Mouse (Mus musculus) heart, embryonic 11.5 days (tissue): ENCODE data around the gene Cmss1. TPM values are rescaled to one million over a fixed set of nuclear protein-coding genes. Genes with fewer than 3 reads are reported as not detected.

Source experiments
- ATAC-seq: fragments of 200-750 bp; cut with Nextera tagmentation; replicated peaks from 2 replicates; pipeline ENCODE4 v1.8.0; 2017; ENCODE audit warnings: moderate library complexity; ENCODE audit not compliant: insufficient number of reproducible peaks, low FRiP score, low TSS enrichment
- H3K27ac ChIP-seq: fragments of 300-500 bp; sonication (generic); 2 replicates; pipeline ENCODE4 v1.5.1; 2014; ENCODE audit warnings: mild to moderate bottlenecking, low read depth, low read length
- H3K27me3 ChIP-seq: fragments of 300-500 bp; sonication (generic); 2 replicates; pipeline ENCODE4 v1.6.1; 2014; ENCODE audit warnings: mild to moderate bottlenecking, low read length, mixed read lengths; ENCODE audit not compliant: control insufficient read depth, insufficient read depth
- H3K36me3 ChIP-seq: fragments of 300-500 bp; sonication (generic); 2 replicates; pipeline ENCODE4 v1.6.1; 2014; ENCODE audit warnings: mild to moderate bottlenecking, low read length, moderate library complexity, mixed read lengths; ENCODE audit not compliant: control insufficient read depth, insufficient read depth
- H3K4me1 ChIP-seq: fragments of 300-500 bp; sonication (generic); 2 replicates; pipeline ENCODE4 v1.6.1; 2014; ENCODE audit warnings: low read length; ENCODE audit not compliant: control insufficient read depth, insufficient read depth
- H3K4me2 ChIP-seq: fragments of 300-500 bp; sonication (generic); 2 replicates; pipeline ENCODE4 v1.6.1; 2014; ENCODE audit warnings: mild to moderate bottlenecking, moderate library complexity
- H3K4me3 ChIP-seq: fragments of 300-500 bp; sonication (generic); 2 replicates; pipeline ENCODE4 v1.5.1; 2014; ENCODE audit warnings: low read depth, low read length
- H3K9ac ChIP-seq: fragments of 300-500 bp; sonication (generic); 2 replicates; pipeline ENCODE4 v1.6.1; 2014; ENCODE audit warnings: mild to moderate bottlenecking, low read depth, low read length, moderate library complexity
- H3K9me3 ChIP-seq: fragments of 300-500 bp; sonication (generic); replicated peaks from 2 replicates; pipeline ENCODE4 v1.6.1; 2016; ENCODE audit warnings: low read length; ENCODE audit not compliant: control insufficient read depth
- WGBS: fragments of 180-500 bp; shearing (Covaris S2); extraction: QIAGEN DNeasy Blood & Tissue Kit; methylation state at CpG from one replicate; pipeline ENCODE4 v1.1.7; 2014; ENCODE audit not compliant: insufficient replicate concordance; 5-methylcytosine and 5-hydroxymethylcytosine counted together
- polyA plus RNA-seq: library from polyadenylated mRNA; unstranded; fragments of >200 nt; fragmentation: Nextera tagmentation; extraction: Ambion mirVana; gene quantifications from 2 replicates; pipeline ENCODE4 v1.2.1, GENCODE M21; 2014

Gene Cmss1
- 34.2 and 36.6 TPM in 2 replicates for polyA plus RNA-seq

GRCm38 (mm10) chr16:57606444-57607227 lies at the start of gene Cmss1:
TSS of gene Cmss1 (minus strand) at chr16:57606864.
- peak within 1 kb of the TSS; percentile 82 for H3K4me2 ChIP-seq
- 0 out of 2 replicates have a peak, but pooled peaks cover 2% of the 10 kb centered on the region for H3K4me1 ChIP-seq
- peak within 1 kb of the TSS; percentile 54; the same call in 1 of the 2 replicates for H3K27ac ChIP-seq
- no peaks in the 10 kb centered on the region for H3K9me3 ChIP-seq
- H3K4me3 ChIP-seq = peak within 1 kb of the TSS; percentile 92
- under 1% methylated on average over 64 of the region's 64 CpGs for WGBS
- H3K27me3 ChIP-seq = no peaks in the 10 kb centered on the region
- H3K36me3 ChIP-seq = no peaks in the 10 kb centered on the region
- H3K9ac ChIP-seq = peak within 1 kb of the TSS; percentile 80
- peak; percentile 83 for ATAC-seq

- no peak overlapping the region for H3K27ac ChIP-seq
- H3K9me3 ChIP-seq = no peaks in the 10 kb centered on the region
- H3K36me3 ChIP-seq = no peaks in the 10 kb centered on the region
- no peak overlapping the region for H3K9ac ChIP-seq
- ATAC-seq = no peak
- H3K4me1 ChIP-seq = no peaks in the 10 kb centered on the region
- no peak overlapping the region for H3K4me2 ChIP-seq
- 59% methylated on average over 2 of the region's 2 CpGs for WGBS
- no peak overlapping the region for H3K4me3 ChIP-seq
- H3K27me3 ChIP-seq = no peaks in the 10 kb centered on the region
These were observed 43.2 kb upstream of the Cmss1 start for GRCm38 (mm10) chr16:57649888-57650287.

GRCm38 (mm10) chr16:57641346-57641885 lies 34.8 kb upstream of the Cmss1 start:
- H3K4me3 ChIP-seq = no peak overlapping the region
- 71% methylated on average over 10 of the region's 10 CpGs for WGBS

GRCm38 (mm10) chr16:57634766-57635165 lies 28.1 kb upstream of the Cmss1 start:
- Histone ChIP-seq H3K27ac (no peak overlapping the region), H3K9ac (no peak overlapping the region), H3K36me3 (no peaks in the 10 kb centered on the region), H3K4me3 (no peak overlapping the region), H3K4me1 (no peaks in the 10 kb centered on the region), H3K9me3 (no peaks in the 10 kb centered on the region), H3K4me2 (no peak overlapping the region), H3K27me3 (no peaks in the 10 kb centered on the region)
- WGBS = 66% methylated on average over 5 of the region's 5 CpGs
- no peak for ATAC-seq

More at GRCm38 (mm10) chr16:57641346-57641885, 34.8 kb upstream of the Cmss1 start:
- Histone ChIP-seq H3K4me2 (no peak overlapping the region), H3K9ac (no peak overlapping the region), H3K27me3 (no peaks in the 10 kb centered on the region), H3K27ac (no peak overlapping the region), H3K4me1 (no peaks in the 10 kb centered on the region), H3K36me3 (no peaks in the 10 kb centered on the region), H3K9me3 (no peaks in the 10 kb centered on the region)
- no peak for ATAC-seq

- H3K4me2 ChIP-seq = no peak overlapping the region
- H3K4me3 ChIP-seq = no peak overlapping the region
- H3K27ac ChIP-seq = no peak overlapping the region
- 13% methylated on average over 6 of the region's 6 CpGs for WGBS
- H3K4me1 ChIP-seq = no peaks in the 10 kb centered on the region
- H3K36me3 ChIP-seq = no peaks in the 10 kb centered on the region
- no peak overlapping the region for H3K9ac ChIP-seq
- no peak for ATAC-seq
- no peaks in the 10 kb centered on the region for H3K9me3 ChIP-seq
- no peaks in the 10 kb centered on the region for H3K27me3 ChIP-seq
These were observed 27.5 kb upstream of the Cmss1 start for GRCm38 (mm10) chr16:57634191-57634590.

- no peaks in the 10 kb centered on the region for H3K27me3 ChIP-seq
- no peak for ATAC-seq
- WGBS = 8% methylated on average over 1 of the region's 1 CpGs
These were observed 5.1 kb upstream of the Cmss1 start for GRCm38 (mm10) chr16:57611768-57612167.

GRCm38 (mm10) chr16:57601031-57601430 lies 5.6 kb downstream of the Cmss1 start:
- H3K9ac ChIP-seq = no peak overlapping the region
- no peaks in the 10 kb centered on the region for H3K36me3 ChIP-seq
- no peak overlapping the region for H3K4me3 ChIP-seq
- no peak overlapping the region for H3K4me2 ChIP-seq
- H3K27ac ChIP-seq = no peak overlapping the region
- H3K9me3 ChIP-seq = no peaks in the 10 kb centered on the region
- H3K4me1 ChIP-seq = no peaks in the 10 kb centered on the region
- no peak for ATAC-seq
- H3K27me3 ChIP-seq = no peaks in the 10 kb centered on the region

More at GRCm38 (mm10) chr16:57611768-57612167, 5.1 kb upstream of the Cmss1 start:
- no peaks in the 10 kb centered on the region for H3K36me3 ChIP-seq
- H3K4me2 ChIP-seq = no peak overlapping the region
- 0 out of 2 replicates have a peak, but pooled peaks cover 2% of the 10 kb centered on the region for H3K4me1 ChIP-seq
- no peak overlapping the region for H3K9ac ChIP-seq
- H3K27ac ChIP-seq = no peak overlapping the region
- no peak overlapping the region for H3K4me3 ChIP-seq
- H3K9me3 ChIP-seq = no peaks in the 10 kb centered on the region

- Histone ChIP-seq H3K9ac (no peak overlapping the region), H3K36me3 (no peaks in the 10 kb centered on the region), H3K27me3 (no peaks in the 10 kb centered on the region), H3K27ac (no peak overlapping the region), H3K4me3 (no peak overlapping the region), H3K4me2 (no peak overlapping the region), H3K9me3 (no peaks in the 10 kb centered on the region), H3K4me1 (no peaks in the 10 kb centered on the region)
- no peak for ATAC-seq
- WGBS = 87% methylated on average over 4 of the region's 4 CpGs
These were observed 9.2 kb downstream of the Cmss1 start for GRCm38 (mm10) chr16:57597295-57597957.
